Mouse (Mus musculus) liver, postnatal 0 days (tissue): ENCODE measurements at regions not wholly inside any gene's neighbourhood (a gene's known extent, or its start where the extent isn't known, plus 50 kb on each side); places are given as distances from the start of the nearest gene placed in this dataset.

Source experiments
- ATAC-seq: fragments of 200-750 bp; cut with Nextera tagmentation; 2 replicates; pipeline ENCODE4 v1.8.0; 2017; ENCODE audit warnings: mild to moderate bottlenecking, moderate library complexity
- DNase-seq: peaks from one replicate; pipeline ENCODE4 v3.0.0-alpha.2; 2016
- H3K27ac ChIP-seq: fragments of 300-500 bp; sonication (generic); 2 replicates; pipeline ENCODE4 v1.5.1; 2014; ENCODE audit warnings: antibody characterized with exemption, moderate library complexity, mild to moderate bottlenecking, low read depth
- H3K27me3 ChIP-seq: fragments of 300-500 bp; sonication (generic); 2 replicates; pipeline ENCODE4 v1.6.1; 2014; ENCODE audit warnings: low read length, control low read depth, mixed read lengths; ENCODE audit not compliant: insufficient read depth
- H3K36me3 ChIP-seq: fragments of 300-500 bp; sonication (generic); replicated peaks from 2 replicates; pipeline ENCODE4 v1.6.1; 2014; ENCODE audit warnings: mild to moderate bottlenecking, control low read depth, low read length, moderate library complexity, mixed read lengths; ENCODE audit not compliant: insufficient read depth
- H3K4me1 ChIP-seq: fragments of 300-500 bp; sonication (generic); 2 replicates; pipeline ENCODE4 v1.6.1; 2014; ENCODE audit warnings: antibody characterized with exemption, mild to moderate bottlenecking, control low read depth; ENCODE audit not compliant: insufficient read depth
- H3K4me2 ChIP-seq: fragments of 300-500 bp; sonication (generic); 2 replicates; pipeline ENCODE4 v1.6.1; 2014; ENCODE audit warnings: low read depth, mild to moderate bottlenecking, low read length, moderate library complexity, mixed read lengths
- H3K4me3 ChIP-seq: fragments of 300-500 bp; sonication (generic); 2 replicates; pipeline ENCODE4 v1.5.1; 2014; ENCODE audit warnings: low read depth, low read length
- H3K9ac ChIP-seq: fragments of 300-500 bp; sonication (generic); replicated peaks from 2 replicates; pipeline ENCODE4 v1.6.1; 2014; ENCODE audit warnings: mild to moderate bottlenecking, moderate library complexity
- H3K9me3 ChIP-seq: fragments of 300-500 bp; sonication (generic); 2 replicates; pipeline ENCODE4 v1.6.1; 2016; ENCODE audit warnings: mild to moderate bottlenecking, control low read depth, low read length, mixed read lengths
- CTCF ChIP-seq: sonication (generic); IDR thresholded peaks from 2 replicates; pipeline ENCODE4 v1.5.1; 2016; ENCODE audit warnings: antibody characterized with exemption, low read depth
- EP300 ChIP-seq: IDR thresholded peaks from 2 replicates; pipeline ENCODE4 v1.6.1; 2016; ENCODE audit warnings: antibody characterized with exemption, low read depth, mild to moderate bottlenecking
- WGBS: fragments of 180-500 bp; shearing (Covaris S2); extraction: QIAGEN DNeasy Blood & Tissue Kit; methylation state at CpG from one replicate; pipeline ENCODE4 v1.1.7; 2014; ENCODE audit not compliant: insufficient replicate concordance; 5-methylcytosine and 5-hydroxymethylcytosine counted together

DNA sequence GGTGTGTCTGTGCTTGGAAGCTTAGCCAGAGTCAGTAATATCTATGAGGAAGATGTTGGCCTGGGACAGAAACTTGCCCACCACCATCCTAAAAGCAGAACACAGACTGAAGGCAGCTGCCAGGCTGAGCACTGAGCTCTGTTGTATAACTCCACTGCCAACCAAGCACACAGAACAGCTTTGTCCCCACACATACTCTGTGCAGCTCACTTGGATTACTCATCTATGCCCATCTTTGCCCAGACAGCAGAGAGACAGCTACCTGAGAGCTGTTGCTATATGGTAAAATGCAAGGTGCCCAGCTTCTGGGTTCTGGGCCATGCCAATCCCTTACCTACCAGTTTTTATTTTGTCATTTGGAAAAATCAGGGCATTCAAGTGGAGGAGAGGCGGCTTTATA, 80.4 kb upstream of the Stmnd1 start:
- Histone ChIP-seq H3K27me3 (no peaks in the 10 kb centered on the region), H3K9me3 (no peaks in the 10 kb centered on the region), H3K36me3 (no peaks in the 10 kb centered on the region), H3K4me3 (no peak overlapping the region), H3K9ac (no peak overlapping the region), H3K27ac (no peak overlapping the region), H3K4me1 (no peaks in the 10 kb centered on the region), H3K4me2 (no peak overlapping the region)
- DNase-seq (no peak), ATAC-seq (no peak)
- TF ChIP-seq EP300 (no peak), CTCF (no peak)
- WGBS, result 78% methylated on average over 1 of the region's 1 CpGs

- no peaks in the 10 kb centered on the region for H3K27me3 ChIP-seq
- WGBS, result 73% methylated on average over 2 of the region's 2 CpGs
- H3K4me1 ChIP-seq, result no peaks in the 10 kb centered on the region
- no peak for TF ChIP-seq EP300
- TF ChIP-seq CTCF, result no peak
- H3K4me3 ChIP-seq, result no peak overlapping the region
- ATAC-seq, result no peak
- H3K9ac ChIP-seq, result no peak overlapping the region
- no peaks in the 10 kb centered on the region for H3K9me3 ChIP-seq
- no peak overlapping the region for H3K27ac ChIP-seq
- no peaks in the 10 kb centered on the region for H3K36me3 ChIP-seq
- H3K4me2 ChIP-seq, result no peak overlapping the region
- no peak for DNase-seq
These were observed 83.8 kb upstream of the Stmnd1 start for GRCm38 (mm10) chr13:46189726-46190125.

- 73% methylated on average over 8 of the region's 8 CpGs for WGBS
- TF ChIP-seq CTCF (peak; percentile 27), EP300 (no peak)
- ATAC-seq (no peak), DNase-seq (no peak)
- no peak overlapping the region for H3K27ac ChIP-seq
- H3K4me1 ChIP-seq, result no peaks in the 10 kb centered on the region; the same call in 1 of the 2 replicates
- H3K36me3 ChIP-seq, result no peaks in the 10 kb centered on the region
- H3K4me3 ChIP-seq, result no peak overlapping the region
- H3K9ac ChIP-seq, result no peak overlapping the region
- no peak overlapping the region for H3K4me2 ChIP-seq
- H3K27me3 ChIP-seq, result no peaks in the 10 kb centered on the region
- H3K9me3 ChIP-seq, result no peaks in the 10 kb centered on the region
These were observed 90.7 kb upstream of the Stmnd1 start for GRCm38 (mm10) chr13:46182851-46183250.

GRCm38 (mm10) chr13:46180606-46181133, 92.9 kb upstream of the Stmnd1 start:
- ATAC-seq (no peak), DNase-seq (no peak)
- no peak overlapping the region for H3K9ac ChIP-seq
- H3K4me2 ChIP-seq, result peak overlapping the region; percentile 33
- H3K27me3 ChIP-seq, result no peaks in the 10 kb centered on the region
- no peak overlapping the region for H3K27ac ChIP-seq
- H3K36me3 ChIP-seq, result no peaks in the 10 kb centered on the region
- 27% methylated on average over 12 of the region's 12 CpGs for WGBS
- H3K4me1 ChIP-seq, result no peaks in the 10 kb centered on the region; the same call in 1 of the 2 replicates
- no peaks in the 10 kb centered on the region for H3K9me3 ChIP-seq
- no peak overlapping the region for H3K4me3 ChIP-seq
- TF ChIP-seq EP300 (no peak), CTCF (no peak)

DNA sequence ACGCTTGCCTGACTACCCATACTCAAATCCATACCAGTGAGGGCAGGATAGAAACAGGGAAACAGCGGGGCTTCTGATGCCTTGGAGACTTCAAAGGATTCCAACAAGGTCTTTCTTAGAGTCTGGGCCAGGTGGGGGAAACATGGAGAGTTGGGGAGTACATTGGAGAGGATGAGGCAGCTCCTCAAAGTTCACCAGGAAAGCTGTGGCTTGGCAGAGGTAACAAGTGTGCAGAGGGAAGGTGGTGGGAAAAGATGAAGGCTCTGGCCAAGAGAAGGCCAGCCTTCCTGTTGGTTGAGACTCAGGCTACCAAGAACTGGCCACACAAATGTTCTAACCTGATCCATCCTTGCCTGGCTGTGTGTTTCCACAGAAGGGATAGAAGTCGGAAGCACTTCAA, 93.6 kb upstream of the Stmnd1 start:
- no peak for TF ChIP-seq CTCF
- no peak for TF ChIP-seq EP300

DNA sequence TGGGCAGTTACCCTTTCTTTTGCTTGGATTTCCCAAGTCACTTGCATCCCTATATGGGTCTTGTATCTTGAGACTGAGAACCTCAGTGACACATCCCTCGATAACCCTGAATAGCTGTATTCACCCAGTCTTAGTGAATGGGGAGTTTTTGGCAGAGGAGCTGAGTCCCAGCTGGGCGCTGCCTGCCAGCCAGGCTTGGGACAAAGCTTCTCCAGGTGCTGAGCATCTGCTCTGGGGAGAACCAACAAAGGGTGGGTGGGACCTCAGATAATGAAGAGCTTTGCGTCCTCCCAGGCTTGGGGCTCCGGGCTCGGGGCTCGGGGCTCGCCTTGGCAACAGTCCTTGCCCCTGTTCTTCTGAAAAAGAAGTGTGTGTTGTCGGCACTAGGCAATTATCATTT, 100.4 kb upstream of the Stmnd1 start:
- H3K27ac ChIP-seq, result no peak overlapping the region
- H3K4me3 ChIP-seq, result no peak overlapping the region
- no peaks in the 10 kb centered on the region for H3K4me1 ChIP-seq
- DNase-seq (no peak), ATAC-seq (no peak)
- no peaks in the 10 kb centered on the region for H3K27me3 ChIP-seq
- no peak overlapping the region for H3K4me2 ChIP-seq
- no peak overlapping the region for H3K9ac ChIP-seq
- no peaks in the 10 kb centered on the region for H3K36me3 ChIP-seq
- no peak for TF ChIP-seq EP300
- no peak for TF ChIP-seq CTCF
- 70% methylated on average over 8 of the region's 8 CpGs for WGBS
- no peaks in the 10 kb centered on the region for H3K9me3 ChIP-seq

More for the DNA sequence above, 93.6 kb upstream of the Stmnd1 start:
- Histone ChIP-seq H3K4me2 (no peak overlapping the region), H3K4me3 (no peak overlapping the region), H3K36me3 (no peaks in the 10 kb centered on the region), H3K9ac (no peak overlapping the region), H3K4me1 (no peaks in the 10 kb centered on the region; the same call in 1 of the 2 replicates), H3K9me3 (no peaks in the 10 kb centered on the region), H3K27ac (no peak overlapping the region), H3K27me3 (no peaks in the 10 kb centered on the region)
- ATAC-seq (no peak), DNase-seq (no peak)
- 75% methylated on average over 3 of the region's 3 CpGs for WGBS

DNA sequence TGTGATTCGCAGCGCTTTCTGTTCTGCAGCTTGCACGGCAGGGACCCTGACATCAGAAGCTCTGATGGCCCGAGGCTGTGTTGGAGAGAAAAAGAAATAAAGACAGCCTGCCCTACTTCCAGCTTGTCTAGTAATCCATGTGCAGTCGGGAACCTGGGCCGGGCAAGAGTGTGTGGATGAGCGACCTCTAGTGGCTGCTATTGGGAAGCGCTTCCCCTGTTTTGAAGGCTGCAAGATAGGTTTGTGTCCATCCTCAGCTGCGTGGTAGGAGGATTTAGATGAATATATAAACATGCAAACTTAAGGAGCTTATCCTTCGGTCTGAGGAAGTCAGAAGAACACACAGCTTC, 111.5 kb upstream of the Stmnd1 start:
- DNase-seq, result peak; percentile 68
- peak; percentile 60; the same call in 1 of the 2 replicates for ATAC-seq
- peak; percentile 92 for TF ChIP-seq CTCF
- TF ChIP-seq EP300, result no peak
- Histone ChIP-seq H3K9ac (no peak overlapping the region), H3K36me3 (no peaks in the 10 kb centered on the region), H3K4me1 (no peaks in the 10 kb centered on the region), H3K4me3 (no peak overlapping the region), H3K27me3 (no peaks in the 10 kb centered on the region), H3K9me3 (no peaks in the 10 kb centered on the region), H3K27ac (no peak overlapping the region), H3K4me2 (peak overlapping the region; percentile 41; the same call in 1 of the 2 replicates)
- WGBS, result 6% methylated on average over 10 of the region's 10 CpGs
